Mouse (Mus musculus): ENCODE measurements around the gene Ms4a1. TPM values are rescaled to one million over a fixed set of nuclear protein-coding genes. Genes with fewer than 3 reads are reported as not detected.

Ms4a1 gene
- total RNA-seq, 1 experiment from 2014 or later: 1.8 TPM

Other genes starting within 250 kb of the Ms4a1 start
- gene Ms4a18, start 248.2 kb downstream of the Ms4a1 start, total RNA-seq (2021): not detected in 2 replicates
- gene Ms4a8a, start 185.1 kb downstream of the Ms4a1 start, total RNA-seq (2021): 1.5 and 2.5 TPM in 2 replicates
- gene 1700017D01Rik, start 135.4 kb downstream of the Ms4a1 start, total RNA-seq (2021): not detected in 2 replicates
- gene 1700025F22Rik, start 100.9 kb downstream of the Ms4a1 start, total RNA-seq (2021): not detected in 2 replicates
- gene Ms4a13, start 69.5 kb downstream of the Ms4a1 start, total RNA-seq (2021): not detected in 2 replicates
- not detected in 2 replicates for gene Ms4a12, start 33.8 kb downstream of the Ms4a1 start, total RNA-seq (2021)
- gene Ms4a5, start 17.6 kb upstream of the Ms4a1 start, total RNA-seq (2021): not detected in 2 replicates
- not detected in 2 replicates for gene Ms4a14, start 48.2 kb upstream of the Ms4a1 start, total RNA-seq (2021)
- 0.41 and 1.0 TPM in 2 replicates for gene Ms4a7, start 69.9 kb upstream of the Ms4a1 start, total RNA-seq (2021)
- 5.1 and 8.4 TPM in 2 replicates for gene Ms4a4a, start 109.3 kb upstream of the Ms4a1 start, total RNA-seq (2021)
- gene Ms4a4c, start 138.5 kb upstream of the Ms4a1 start, total RNA-seq (2021): 0.44 and 8.7 TPM in 2 replicates
- 1.9 and 26.8 TPM in 2 replicates for gene Ms4a4b, start 177.3 kb upstream of the Ms4a1 start, total RNA-seq (2021)
- 6.7 and 12.3 TPM in 2 replicates for gene Ms4a6c, start 203.1 kb upstream of the Ms4a1 start, total RNA-seq (2021)
- 0.44 and 7.2 TPM in 2 replicates for gene Gm8369, start 219.7 kb upstream of the Ms4a1 start, total RNA-seq (2021)

Measured in adrenal gland, postnatal 14 days (tissue).